Mouse (Mus musculus) intestine, embryonic 16.5 days (tissue): ENCODE results near the gene Aanat. TPM values are rescaled to one million over a fixed set of nuclear protein-coding genes. Genes with fewer than 3 reads are reported as not detected.

Experiments used
- ATAC-seq: fragments of 200-750 bp; cut with Nextera tagmentation; 2 replicates; pipeline ENCODE4 v1.8.0; 2017; ENCODE audit warnings: moderate TSS enrichment, moderate library complexity
- H3K27ac ChIP-seq: fragments of 300-500 bp; sonication (generic); 2 replicates; pipeline ENCODE4 v1.5.1; 2014; ENCODE audit warnings: mild to moderate bottlenecking, low read length
- H3K27me3 ChIP-seq: fragments of 300-500 bp; sonication (generic); replicated peaks from 2 replicates; pipeline ENCODE4 v1.6.1; 2014; ENCODE audit warnings: low read length, control low read depth, mixed read lengths; ENCODE audit not compliant: control insufficient read depth, insufficient read depth
- H3K36me3 ChIP-seq: fragments of 300-500 bp; sonication (generic); 2 replicates; pipeline ENCODE4 v1.6.1; 2014; ENCODE audit warnings: low read length, control low read depth; ENCODE audit not compliant: control insufficient read depth, insufficient read depth
- H3K4me1 ChIP-seq: fragments of 300-500 bp; sonication (generic); 2 replicates; pipeline ENCODE4 v1.6.1; 2014; ENCODE audit warnings: low read length, control low read depth, mixed read lengths; ENCODE audit not compliant: control insufficient read depth, insufficient read depth
- H3K4me2 ChIP-seq: fragments of 300-500 bp; sonication (generic); 2 replicates; pipeline ENCODE4 v1.6.1; 2014; ENCODE audit warnings: low read depth, low read length, control low read depth
- H3K4me3 ChIP-seq: fragments of 300-500 bp; sonication (generic); 2 replicates; pipeline ENCODE4 v1.5.1; 2014; ENCODE audit warnings: mild to moderate bottlenecking, low read length
- H3K9ac ChIP-seq: fragments of 300-500 bp; sonication (generic); 2 replicates; pipeline ENCODE4 v1.6.1; 2014; ENCODE audit warnings: low read depth, low read length
- H3K9me3 ChIP-seq: fragments of 300-500 bp; sonication (generic); 2 replicates; pipeline ENCODE4 v1.6.1; 2016; ENCODE audit warnings: low read length, control low read depth; ENCODE audit not compliant: control insufficient read depth
- WGBS: fragments of 180-500 bp; shearing (Covaris S2); extraction: QIAGEN DNeasy Blood & Tissue Kit; methylation state at CpG from one replicate; pipeline ENCODE4 v1.1.7; 2014; 5-methylcytosine and 5-hydroxymethylcytosine counted together
- polyA plus RNA-seq: library from polyadenylated mRNA; unstranded; fragments of >200 nt; fragmentation: Nextera tagmentation; extraction: Ambion mirVana; gene quantifications from 2 replicates; pipeline ENCODE4 v1.2.1, GENCODE M21; 2015

The Aanat gene
- not detected in 2 replicates for polyA plus RNA-seq

DNA sequence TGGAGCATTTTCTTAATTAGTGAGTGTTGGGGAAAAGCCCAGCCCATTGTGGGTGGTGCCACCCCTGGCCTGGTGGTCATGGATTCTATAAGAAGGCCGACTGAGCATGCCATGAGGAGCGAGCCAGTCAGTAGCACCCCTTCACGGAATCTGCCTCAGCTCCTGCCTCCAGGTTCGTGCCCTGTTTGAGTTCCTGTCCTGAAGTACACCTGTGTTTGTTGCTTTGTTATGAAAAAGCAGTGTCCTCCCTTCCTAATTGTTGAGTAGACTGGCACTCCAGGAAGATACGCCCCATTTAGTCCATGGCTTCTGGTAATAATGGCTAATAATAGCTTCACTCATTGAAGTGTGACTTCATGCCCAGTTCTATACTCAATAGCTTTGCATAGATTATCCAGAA, at the start of gene Aanat:
Gene Aanat (plus strand): TSS at position 123 of the 400 bp plus-strand sequence.
- Histone ChIP-seq H3K27me3 (peaks cover 5% of the 10 kb centered on the region; the same call in 1 of the 2 replicates), H3K4me1 (no peaks in the 10 kb centered on the region), H3K9me3 (no peaks in the 10 kb centered on the region), H3K4me2 (0 out of 2 replicates have a peak within 1 kb of the TSS, but pooled peaks have one; percentile 14), H3K4me3 (no peak within 1 kb of the TSS), H3K36me3 (no peaks in the 10 kb centered on the region), H3K27ac (no peak within 1 kb of the TSS), H3K9ac (no peak within 1 kb of the TSS)
- WGBS: 67% methylated on average over 5 of the region's 5 CpGs
- ATAC-seq: no peak

GRCm38 (mm10) chr11:116536685-116537084, 49.5 kb upstream of the Aanat start:
- 89% methylated on average over 7 of the region's 7 CpGs for WGBS
- peaks cover 20% of the 10 kb centered on the region for H3K4me1 ChIP-seq
- H3K27me3 ChIP-seq: peaks cover 22% of the 10 kb centered on the region
- no peak overlapping the region for H3K4me2 ChIP-seq
- H3K9me3 ChIP-seq: no peaks in the 10 kb centered on the region
- H3K9ac ChIP-seq: 0 out of 2 replicates have a peak overlapping the region, but pooled peaks have one; percentile 3
- ATAC-seq: no peak
- no peak overlapping the region for H3K4me3 ChIP-seq
- H3K36me3 ChIP-seq: 0 out of 2 replicates have a peak, but pooled peaks cover 7% of the 10 kb centered on the region
- H3K27ac ChIP-seq: no peak overlapping the region

GRCm38 (mm10) chr11:116537388-116537787, 48.8 kb upstream of the Aanat start:
- 0 out of 2 replicates have a peak, but pooled peaks cover 7% of the 10 kb centered on the region for H3K36me3 ChIP-seq
- H3K9ac ChIP-seq: no peak overlapping the region
- ATAC-seq: no peak
- 78% methylated on average over 5 of the region's 5 CpGs for WGBS
- no peak overlapping the region for H3K4me2 ChIP-seq
- no peak overlapping the region for H3K27ac ChIP-seq
- H3K4me3 ChIP-seq: no peak overlapping the region
- peaks cover 13% of the 10 kb centered on the region for H3K4me1 ChIP-seq
- no peaks in the 10 kb centered on the region for H3K9me3 ChIP-seq
- peaks cover 17% of the 10 kb centered on the region for H3K27me3 ChIP-seq

GRCm38 (mm10) chr11:116538142-116538735, 48.0 kb upstream of the Aanat start:
- H3K9ac ChIP-seq: no peak overlapping the region
- no peak overlapping the region for H3K4me2 ChIP-seq
- WGBS: 84% methylated on average over 12 of the region's 12 CpGs
- peaks cover 9% of the 10 kb centered on the region for H3K4me1 ChIP-seq
- 0 out of 2 replicates have a peak, but pooled peaks cover 7% of the 10 kb centered on the region for H3K36me3 ChIP-seq
- no peak for ATAC-seq
- no peak overlapping the region for H3K27ac ChIP-seq
- H3K9me3 ChIP-seq: no peaks in the 10 kb centered on the region
- H3K27me3 ChIP-seq: peaks cover 9% of the 10 kb centered on the region
- H3K4me3 ChIP-seq: no peak overlapping the region

DNA sequence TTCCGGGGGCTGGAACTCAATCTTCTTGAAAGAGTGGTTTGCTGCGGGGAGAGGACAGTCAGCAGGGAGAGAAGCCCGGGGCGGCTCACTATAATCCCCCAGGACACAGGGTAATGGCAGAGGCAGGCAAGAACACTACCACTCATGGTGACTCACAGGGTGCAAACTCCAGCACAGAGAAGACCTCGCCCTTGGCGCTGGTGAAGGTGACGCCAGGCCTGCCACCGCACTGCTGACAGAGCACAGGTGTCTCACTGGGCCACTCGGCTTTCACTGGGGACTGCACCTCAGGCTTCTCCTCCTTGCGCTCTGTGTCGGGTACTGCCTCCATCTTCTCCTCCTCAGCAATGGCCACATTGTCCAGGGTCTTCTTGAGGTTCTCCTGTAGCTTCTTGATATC, 45.0 kb upstream of the Aanat start:
- Histone ChIP-seq H3K9me3 (no peaks in the 10 kb centered on the region), H3K4me3 (no peak overlapping the region), H3K36me3 (peaks cover 24% of the 10 kb centered on the region), H3K9ac (no peak overlapping the region), H3K4me1 (no peaks in the 10 kb centered on the region), H3K4me2 (no peak overlapping the region), H3K27ac (no peak overlapping the region), H3K27me3 (no peaks in the 10 kb centered on the region)
- 92% methylated on average over 11 of the region's 11 CpGs for WGBS
- no peak for ATAC-seq

DNA sequence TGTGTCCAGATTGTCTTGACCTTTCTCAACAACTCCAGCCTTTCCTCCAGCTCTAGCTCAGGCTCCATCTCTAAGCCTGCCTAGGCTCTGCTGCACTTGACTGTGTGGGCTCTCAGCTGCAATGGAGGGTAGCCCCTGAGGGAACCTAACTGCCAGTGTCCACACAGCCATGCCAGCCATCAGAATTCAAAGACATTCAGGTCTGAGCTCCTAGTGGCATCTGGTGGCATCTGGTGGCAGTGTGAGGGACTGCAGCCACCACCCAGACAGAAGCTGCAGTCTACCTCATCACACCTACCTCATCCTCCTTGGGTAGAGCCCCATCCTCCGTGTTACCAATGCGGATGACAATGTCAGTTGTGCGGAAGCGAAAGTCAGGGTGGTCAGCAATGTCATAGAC, 43.1 kb upstream of the Aanat start:
- H3K36me3 ChIP-seq: peaks cover 24% of the 10 kb centered on the region
- no peaks in the 10 kb centered on the region for H3K9me3 ChIP-seq

GRCm38 (mm10) chr11:116547296-116548060, 38.8 kb upstream of the Aanat start:
- Histone ChIP-seq H3K4me3 (no peak overlapping the region), H3K27me3 (no peaks in the 10 kb centered on the region), H3K9ac (no peak overlapping the region), H3K9me3 (no peaks in the 10 kb centered on the region), H3K36me3 (peaks cover 17% of the 10 kb centered on the region), H3K27ac (no peak overlapping the region), H3K4me2 (no peak overlapping the region), H3K4me1 (peaks cover 23% of the 10 kb centered on the region)
- 76% methylated on average over 17 of the region's 17 CpGs for WGBS
- no peak for ATAC-seq

More for the DNA sequence above, 43.1 kb upstream of the Aanat start:
- Histone ChIP-seq H3K27ac (no peak overlapping the region), H3K9ac (no peak overlapping the region), H3K27me3 (no peaks in the 10 kb centered on the region), H3K4me3 (no peak overlapping the region), H3K4me1 (no peaks in the 10 kb centered on the region), H3K4me2 (no peak overlapping the region)
- ATAC-seq: no peak
- WGBS: 73% methylated on average over 4 of the region's 4 CpGs

DNA sequence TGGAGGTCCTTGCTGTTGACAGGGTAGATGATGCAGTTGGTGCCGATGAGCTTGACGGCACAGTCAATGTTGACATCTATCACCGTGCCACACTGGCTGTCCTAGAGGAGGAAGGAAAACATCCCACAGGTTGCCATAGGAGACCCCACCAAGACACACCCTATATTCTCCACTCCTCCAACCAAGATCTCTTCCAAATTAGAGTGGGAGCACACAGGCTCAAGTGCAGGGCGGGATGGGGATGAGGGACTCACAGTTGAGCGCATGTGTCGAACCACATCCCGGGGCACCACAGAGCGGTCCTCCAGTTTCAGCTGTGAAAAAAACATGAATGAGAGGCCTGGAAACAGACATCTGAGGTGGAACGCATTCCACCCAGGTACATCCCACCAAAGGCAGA, 37.5 kb upstream of the Aanat start:
- Histone ChIP-seq H3K27ac (no peak overlapping the region), H3K27me3 (no peaks in the 10 kb centered on the region), H3K4me2 (no peak overlapping the region), H3K36me3 (peaks cover 14% of the 10 kb centered on the region; the same call in 1 of the 2 replicates), H3K9ac (no peak overlapping the region), H3K4me1 (peaks cover 23% of the 10 kb centered on the region), H3K4me3 (no peak overlapping the region), H3K9me3 (no peaks in the 10 kb centered on the region)
- WGBS: 92% methylated on average over 9 of the region's 9 CpGs
- no peak for ATAC-seq

- peaks cover 10% of the 10 kb centered on the region; the same call in 1 of the 2 replicates for H3K36me3 ChIP-seq
Measured at GRCm38 (mm10) chr11:116549273-116550038, 36.8 kb upstream of the Aanat start.

More at GRCm38 (mm10) chr11:116549273-116550038, 36.8 kb upstream of the Aanat start:
- H3K9me3 ChIP-seq: no peaks in the 10 kb centered on the region
- no peak overlapping the region for H3K4me2 ChIP-seq
- 80% methylated on average over 11 of the region's 11 CpGs for WGBS
- H3K4me1 ChIP-seq: peaks cover 23% of the 10 kb centered on the region
- no peak for ATAC-seq
- H3K27ac ChIP-seq: no peak overlapping the region
- no peak overlapping the region for H3K9ac ChIP-seq
- no peaks in the 10 kb centered on the region for H3K27me3 ChIP-seq
- no peak overlapping the region for H3K4me3 ChIP-seq
